Mouse (Mus musculus): ENCODE measurements around the gene Cntnap2.

GRCm38 (mm10) chr6:45389034-45389433, 329.9 kb downstream of the Cntnap2 start:
- TF ChIP-seq GATA1 (IDR thresholded peaks at IDR 0.05; ENCODE audit: low read length) = no peak
- no peak for TF ChIP-seq TAL1 (IDR thresholded peaks at IDR 0.05; ENCODE audit: low read length)

Measured in erythroblast, embryonic 14.5 days (primary cell).